Mouse (Mus musculus) urinary bladder, postnatal 10 days (tissue): ENCODE measurements around the gene Gm28551.

Experiments
- DNase-seq: peaks from one replicate; pipeline ENCODE4 v3.0.0; 2022; ENCODE audit warnings: low spot score

Gene Gm28551

GRCm38 (mm10) chr1:53291197-53291596 lies 61.3 kb downstream of the Gm28551 start:
- no peak for DNase-seq
